ENCODE assay signal across 8 mouse cellular contexts in the genomic region with DNA sequence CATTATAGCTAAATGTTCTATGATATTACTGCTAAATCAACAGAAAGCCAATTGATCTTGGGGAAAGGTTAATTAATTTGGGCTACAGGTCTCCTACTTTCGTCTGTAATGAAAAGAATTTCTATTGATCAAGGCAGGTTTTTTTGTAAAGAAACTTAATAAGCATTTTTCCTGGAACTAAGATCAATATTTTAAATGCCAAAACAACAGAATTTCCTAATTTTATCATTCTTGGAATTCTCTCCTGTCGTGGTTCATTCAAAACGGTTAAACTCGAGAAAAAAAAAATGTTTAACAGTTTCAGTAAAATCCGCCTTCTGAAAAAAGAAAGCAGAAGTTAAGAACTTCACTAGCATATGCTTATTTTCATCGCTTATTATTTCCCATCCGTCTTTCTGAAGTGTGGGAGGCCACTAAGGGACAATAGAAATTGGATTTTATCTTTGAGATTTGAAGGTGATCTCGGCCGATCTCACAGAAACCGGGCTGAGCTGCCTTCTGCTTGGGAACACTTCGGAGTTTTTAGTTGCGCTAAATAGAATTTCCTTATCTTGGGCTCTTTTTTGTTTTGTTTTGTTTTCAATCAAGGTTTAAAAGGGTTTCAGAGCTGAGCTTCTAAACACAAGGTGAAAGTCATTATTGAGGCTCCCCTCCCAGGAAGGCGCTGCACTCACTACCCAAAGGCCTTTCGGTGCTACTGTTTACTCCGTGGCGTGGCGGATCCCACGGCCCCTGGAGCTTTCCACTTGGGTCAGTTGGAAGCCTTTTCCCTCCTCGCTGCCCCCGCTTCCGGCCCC. TPM values are rescaled to one million over a fixed set of nuclear protein-coding genes. Genes with fewer than 3 reads are reported as not detected.
A peak's percentile ranks its signal among the peaks of the same experiment; 100 is the strongest.
DNase-seq lines count a peak whose midpoint lies in the region; ATAC-seq lines count a peak whose summit lies in the region.

No protein-coding gene starts in this region.

- peak overlapping the region; percentile 47 for H3K4me2 ChIP-seq in kidney, embryonic 16.5 days (replicated peaks; ENCODE audit: low read depth, low read length)
- H3K4me2 ChIP-seq in embryonic facial prominence, embryonic 13.5 days = peak overlapping the region; percentile 55
- peak overlapping the region; percentile 43 for H3K4me2 ChIP-seq in neural tube, embryonic 15.5 days

- ATAC-seq in kidney, embryonic 16.5 days (ENCODE audit: low FRiP score, low TSS enrichment) = no peak
- ATAC-seq in embryonic facial prominence, embryonic 13.5 days (ENCODE audit: insufficient number of reproducible peaks, insufficient read depth, low FRiP score, low TSS enrichment, low read depth) = no peak
- ATAC-seq in neural tube, embryonic 15.5 days (ENCODE audit: low FRiP score) = no peak

- H3K9me3 ChIP-seq in kidney, embryonic 16.5 days (ENCODE audit: low read length) = no peaks in the 10 kb centered on the region
- no peaks in the 10 kb centered on the region for H3K9me3 ChIP-seq in embryonic facial prominence, embryonic 13.5 days
- no peaks in the 10 kb centered on the region for H3K9me3 ChIP-seq in limb, embryonic 10.5 days (replicated peaks)
- H3K9me3 ChIP-seq in neural tube, embryonic 15.5 days (replicated peaks) = no peaks in the 10 kb centered on the region

- no peak overlapping the region for H3K9ac ChIP-seq in kidney, embryonic 16.5 days (replicated peaks; ENCODE audit: low read length)
- H3K9ac ChIP-seq in embryonic facial prominence, embryonic 13.5 days = no peak overlapping the region
- no peak overlapping the region for H3K9ac ChIP-seq in neural tube, embryonic 15.5 days (replicated peaks)

- WGBS in kidney, embryonic 16.5 days = 2% methylated on average over 21 of the region's 21 CpGs
- 2% methylated on average over 21 of the region's 21 CpGs for WGBS in embryonic facial prominence, embryonic 13.5 days
- WGBS in limb, embryonic 10.5 days = under 1% methylated on average over 21 of the region's 21 CpGs
- 2% methylated on average over 21 of the region's 21 CpGs for WGBS in neural tube, embryonic 15.5 days

- no peak overlapping the region for H3K27ac ChIP-seq in kidney, embryonic 16.5 days (ENCODE audit: low read length)
- no peak overlapping the region for H3K27ac ChIP-seq in embryonic facial prominence, embryonic 13.5 days
- H3K27ac ChIP-seq in limb, embryonic 10.5 days = peak overlapping the region; percentile 71; the same call in 1 of the 2 replicates
- H3K27ac ChIP-seq in neural tube, embryonic 15.5 days (replicated peaks) = no peak overlapping the region

- H3K36me3 ChIP-seq in kidney, embryonic 16.5 days (ENCODE audit: insufficient read depth, low read length) = no peaks in the 10 kb centered on the region
- H3K36me3 ChIP-seq in embryonic facial prominence, embryonic 13.5 days = no peaks in the 10 kb centered on the region
- no peaks in the 10 kb centered on the region for H3K36me3 ChIP-seq in limb, embryonic 10.5 days
- no peaks in the 10 kb centered on the region for H3K36me3 ChIP-seq in neural tube, embryonic 15.5 days

- DNase-seq in kidney, adult 11 months = no peak
- DNase-seq in limb, embryonic 10.5 days (ENCODE audit: low spot score) = peak; percentile 59
- DNase-seq in urinary bladder, postnatal 4 days (ENCODE audit: low spot score in 2 of 2) = no peak
- DNase-seq in cerebellum, adult 18-20 months = no peak
- no peak for DNase-seq in adrenal gland, postnatal 14 days

- peaks cover 17% of the 10 kb centered on the region for H3K4me1 ChIP-seq in kidney, embryonic 16.5 days (ENCODE audit: insufficient read depth, low read length)
- H3K4me1 ChIP-seq in embryonic facial prominence, embryonic 13.5 days = peaks cover 22% of the 10 kb centered on the region
- H3K4me1 ChIP-seq in limb, embryonic 10.5 days = peaks cover 32% of the 10 kb centered on the region
- peaks cover 12% of the 10 kb centered on the region for H3K4me1 ChIP-seq in neural tube, embryonic 15.5 days

- H3K4me3 ChIP-seq in kidney, embryonic 16.5 days (ENCODE audit: low read length) = peak overlapping the region; percentile 38
- peak overlapping the region; percentile 31 for H3K4me3 ChIP-seq in embryonic facial prominence, embryonic 13.5 days
- H3K4me3 ChIP-seq in limb, embryonic 10.5 days = peak overlapping the region; percentile 55
- H3K4me3 ChIP-seq in neural tube, embryonic 15.5 days (replicated peaks) = peak overlapping the region; percentile 3

- peaks cover 84% of the 10 kb centered on the region for H3K27me3 ChIP-seq in kidney, embryonic 16.5 days (ENCODE audit: insufficient read depth, low read length)
- H3K27me3 ChIP-seq in embryonic facial prominence, embryonic 13.5 days = peaks cover 91% of the 10 kb centered on the region
- H3K27me3 ChIP-seq in limb, embryonic 10.5 days (ENCODE audit: low read depth, poor library complexity, severe bottlenecking) = peaks cover 100% of the 10 kb centered on the region
- peaks cover 87% of the 10 kb centered on the region for H3K27me3 ChIP-seq in neural tube, embryonic 15.5 days (replicated peaks)

RNA-seq across cellular contexts. Expression of gene Foxa1, which starts 8.7 kb away (rescaled TPM):
- polyA plus RNA-seq in kidney, embryonic 16.5 days (2015; fragmentation: Nextera tagmentation; extraction: Ambion mirVana) = 0.86 and 1.2 TPM in 2 replicates
- 0.96 and 2.7 TPM in 2 replicates for polyA plus RNA-seq in embryonic facial prominence, embryonic 13.5 days (2015; fragmentation: Nextera tagmentation; extraction: Ambion mirVana)
- 0.08 TPM in 1 of 2 replicates, not detected in the other for polyA plus RNA-seq in limb, embryonic 10.5 days (2016; fragmentation: Nextera tagmentation; extraction: Ambion mirVana)
- 0.40 and 1.1 TPM in 2 replicates for polyA plus RNA-seq in neural tube, embryonic 15.5 days (2015; fragmentation: Nextera tagmentation; extraction: Ambion mirVana)
- total RNA-seq in adrenal gland, postnatal 14 days (2021) = 0.11 and 1.9 TPM in 2 replicates

RNA-seq across cellular contexts. Expression of gene Ttc6, which starts 25.9 kb away (rescaled TPM):
- 0.15 and 0.17 TPM in 2 replicates for polyA plus RNA-seq in kidney, embryonic 16.5 days (2015; fragmentation: Nextera tagmentation; extraction: Ambion mirVana)
- 0.80 and 1.2 TPM in 2 replicates for polyA plus RNA-seq in embryonic facial prominence, embryonic 13.5 days (2015; fragmentation: Nextera tagmentation; extraction: Ambion mirVana)
- polyA plus RNA-seq in limb, embryonic 10.5 days (2016; fragmentation: Nextera tagmentation; extraction: Ambion mirVana) = 0.04 and 0.05 TPM in 2 replicates
- 0.75 and 0.83 TPM in 2 replicates for polyA plus RNA-seq in neural tube, embryonic 15.5 days (2015; fragmentation: Nextera tagmentation; extraction: Ambion mirVana)
- total RNA-seq in adrenal gland, postnatal 14 days (2021) = not detected in 2 replicates

Comparison
In these comparisons a context has a peak if more than half of its experiments do, and no peak if none do; other contexts are left out.
1. H3K4me3 ChIP-seq: peak in every context shown above with its lines; median percentile 55 in limb, embryonic 10.5 days; 38 in kidney, embryonic 16.5 days; 31 in embryonic facial prominence, embryonic 13.5 days; 3 in neural tube, embryonic 15.5 days.